Mouse (Mus musculus) embryo, embryonic 11.5 days (tissue): ENCODE results near the gene Fam221b.

Experiments used
- DNase-seq: peaks from one replicate; pipeline ENCODE4 v3.0.0-alpha.2; 2012; ENCODE audit warnings: low read depth, low spot score

Gene Fam221b

GRCm38 (mm10) chr4:43657146-43657545 is 11.8 kb downstream of the Fam221b start:
- no peak for DNase-seq

- peak; percentile 92 for DNase-seq
Observed at GRCm38 (mm10) chr4:43656339-43657109, 12.4 kb downstream of the Fam221b start, which contains the start of gene Hint2. Gene Hint2, minus strand, starts transcription at chr4:43656466.

- DNase-seq = no peak
Observed at GRCm38 (mm10) chr4:43655656-43656338, 13.1 kb downstream of the Fam221b start.

GRCm38 (mm10) chr4:43653161-43654015 is 15.6 kb downstream of the Fam221b start, which contains the start of gene Spag8:
Gene Spag8, minus strand, starts transcription at chr4:43653594.
- no peak for DNase-seq

- no peak for DNase-seq
Observed at GRCm38 (mm10) chr4:43652726-43653125, 16.2 kb downstream of the Fam221b start.

- DNase-seq = no peak
Observed at GRCm38 (mm10) chr4:43649783-43650182, 19.2 kb downstream of the Fam221b start.

- no peak for DNase-seq
Observed at GRCm38 (mm10) chr4:43640491-43640890, 28.5 kb downstream of the Fam221b start.

GRCm38 (mm10) chr4:43640076-43640475 is 28.9 kb downstream of the Fam221b start:
- DNase-seq = no peak

- DNase-seq = no peak
Observed at GRCm38 (mm10) chr4:43636751-43637150, 32.2 kb downstream of the Fam221b start.

- DNase-seq = no peak
Observed at GRCm38 (mm10) chr4:43634621-43635374, 34.1 kb downstream of the Fam221b start.

GRCm38 (mm10) chr4:43633736-43634135 is 35.2 kb downstream of the Fam221b start:
- no peak for DNase-seq

GRCm38 (mm10) chr4:43633296-43633695 is 35.6 kb downstream of the Fam221b start:
- no peak for DNase-seq

- no peak for DNase-seq
Observed at GRCm38 (mm10) chr4:43631956-43632920, 36.7 kb downstream of the Fam221b start.

GRCm38 (mm10) chr4:43631046-43631955 is 37.6 kb downstream of the Fam221b start, which contains the start of gene Npr2:
Gene Npr2, plus strand, starts transcription at chr4:43631935.
- no peak for DNase-seq

GRCm38 (mm10) chr4:43630671-43631045 is 38.3 kb downstream of the Fam221b start:
- DNase-seq = no peak

- DNase-seq = peak; percentile 73
Observed at GRCm38 (mm10) chr4:43630030-43630581, 38.8 kb downstream of the Fam221b start.

- DNase-seq = no peak
Observed at GRCm38 (mm10) chr4:43629106-43629817, 39.7 kb downstream of the Fam221b start.
